Mouse (Mus musculus): ENCODE results near the gene Rbbp4. TPM values are rescaled to one million over a fixed set of nuclear protein-coding genes. Genes with fewer than 3 reads are reported as not detected.
A peak's percentile ranks its signal among the peaks of the same experiment; 100 is the strongest.

Gene Rbbp4
- total RNA-seq, 2 experiments from 2014 or later, result 74.1 to 78.0 TPM

DNA sequence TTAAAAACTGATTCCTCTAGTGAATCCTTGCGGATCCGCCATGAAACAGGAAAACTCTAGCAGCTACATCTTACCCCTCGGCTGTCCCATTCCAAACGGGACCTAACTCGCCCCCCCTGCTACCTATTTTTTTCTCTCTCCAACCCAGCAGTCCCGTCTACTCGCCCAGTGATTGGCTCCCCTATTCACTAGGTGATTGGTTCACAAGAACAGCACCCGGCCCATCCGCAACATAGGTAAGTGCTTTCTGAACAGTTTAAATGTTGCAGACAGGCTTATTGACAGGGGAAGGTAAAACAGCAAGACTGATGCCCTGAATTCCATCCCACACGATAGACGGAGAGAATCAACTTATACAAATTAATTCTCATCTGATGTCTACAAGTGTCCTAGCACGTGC lies 18.0 kb upstream of the Rbbp4 start:
- DNase-seq, result no peak

DNA sequence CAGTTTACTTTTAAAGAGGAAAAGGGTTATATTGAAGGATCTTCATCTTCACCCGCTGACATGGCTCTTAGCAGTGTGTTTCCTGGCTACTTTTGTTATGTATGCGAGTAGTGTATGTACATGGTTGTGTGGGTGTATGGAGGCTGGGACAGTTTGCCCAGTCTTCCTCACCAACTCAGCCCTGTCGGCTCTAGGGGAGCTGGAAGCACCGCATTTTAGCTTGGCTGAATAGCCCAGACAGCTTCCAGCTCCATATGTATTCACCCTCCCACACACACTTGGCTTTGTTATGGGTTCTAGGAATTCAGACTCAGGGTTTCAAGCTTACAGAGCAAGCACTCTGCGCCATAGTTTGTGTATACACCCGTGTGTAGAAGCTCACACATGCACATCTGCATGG lies 15.9 kb upstream of the Rbbp4 start:
- DNase-seq, result no peak

DNA sequence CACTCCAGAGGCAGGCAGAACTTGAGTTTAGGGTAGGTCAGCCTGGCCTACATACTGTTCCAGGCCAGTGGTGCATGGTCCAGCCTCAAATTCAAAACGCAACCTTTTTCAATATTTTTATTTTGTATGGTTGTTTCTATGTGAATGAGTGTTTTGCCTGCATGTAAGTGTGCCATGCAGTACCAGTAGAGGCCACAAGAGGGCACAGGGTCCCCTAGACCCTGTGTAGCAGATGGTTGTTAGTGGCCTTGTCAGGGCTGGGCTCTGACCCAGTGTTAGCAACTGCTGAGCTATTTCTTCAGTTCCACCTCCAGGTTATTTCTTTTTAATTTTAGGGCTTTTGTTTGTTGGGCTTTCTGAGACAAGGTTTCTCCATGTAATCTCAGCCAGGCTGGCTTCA lies 15.5 kb upstream of the Rbbp4 start:
- DNase-seq, result peak; percentile 67 to 87

DNA sequence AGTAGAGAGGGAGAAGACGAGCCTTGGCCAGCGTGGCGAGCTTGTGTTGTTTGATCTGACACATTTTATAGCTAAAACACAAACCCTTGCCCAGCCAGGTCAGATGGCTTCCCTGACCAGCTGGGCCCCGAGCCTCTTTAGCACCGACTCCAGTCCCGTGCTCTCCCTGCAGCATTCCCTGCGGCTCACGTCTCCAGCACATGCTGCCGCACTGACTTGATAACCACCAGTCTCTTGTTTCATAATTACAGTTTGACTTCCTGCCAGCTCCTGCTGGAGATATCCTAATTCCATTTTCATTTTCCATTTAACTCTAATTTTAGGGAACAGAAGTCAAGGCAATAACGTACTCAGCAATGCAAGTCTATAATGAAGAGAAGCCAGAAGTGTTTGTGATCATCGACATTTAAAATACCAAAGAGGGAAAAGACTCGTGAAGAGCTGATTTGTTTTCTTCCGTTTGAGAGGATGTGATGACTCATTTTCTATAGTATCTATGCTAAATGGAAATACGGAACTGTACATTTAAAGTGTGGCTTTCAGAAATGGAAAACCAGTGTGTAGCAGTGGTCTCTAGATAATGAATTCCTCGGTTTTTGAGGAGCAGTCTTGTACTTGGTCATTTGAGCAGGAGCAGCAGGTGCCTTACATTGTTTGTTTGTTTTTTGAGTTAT lies 11.4 kb upstream of the Rbbp4 start:
- DNase-seq, result peak; percentile 43 to 52

DNA sequence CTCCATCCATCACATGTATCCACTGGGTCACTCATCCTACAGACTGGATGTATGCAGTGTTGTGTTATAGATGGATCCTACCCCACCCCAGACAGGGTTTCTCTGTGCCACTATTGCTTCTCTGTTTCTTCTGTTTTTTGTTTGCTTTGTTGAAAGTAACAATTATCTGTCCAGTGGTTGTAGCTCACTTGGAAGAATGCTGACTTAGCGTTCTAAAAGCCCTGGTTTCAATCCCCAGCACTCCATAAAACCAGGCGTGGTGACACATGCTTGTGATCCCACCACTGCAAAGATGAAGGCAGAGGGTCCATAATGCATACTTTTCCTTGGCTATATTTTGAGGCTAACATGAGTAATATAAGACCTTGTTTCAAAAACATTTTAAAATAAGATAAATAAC lies 7.5 kb upstream of the Rbbp4 start:
- no peak for DNase-seq

DNA sequence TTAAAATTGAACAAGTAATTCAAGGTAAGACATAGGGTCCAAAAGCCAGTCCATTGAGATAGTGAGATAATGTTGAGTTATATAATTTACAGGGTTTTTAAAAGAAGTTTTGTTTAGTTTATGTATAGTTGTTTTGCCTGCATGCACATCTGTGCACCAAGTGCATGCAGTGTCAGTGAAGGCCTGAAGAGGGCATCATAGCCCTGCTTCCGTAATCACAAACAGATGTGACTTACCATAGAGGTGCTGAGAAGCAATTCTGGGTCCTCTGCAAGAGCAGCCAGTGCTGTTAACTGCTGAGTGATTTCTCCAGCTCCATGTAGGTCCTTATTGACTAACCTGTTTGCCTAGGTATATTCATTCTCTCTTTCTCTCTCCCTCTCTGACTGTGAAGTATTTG lies 6.7 kb upstream of the Rbbp4 start:
- no peak for DNase-seq

DNA sequence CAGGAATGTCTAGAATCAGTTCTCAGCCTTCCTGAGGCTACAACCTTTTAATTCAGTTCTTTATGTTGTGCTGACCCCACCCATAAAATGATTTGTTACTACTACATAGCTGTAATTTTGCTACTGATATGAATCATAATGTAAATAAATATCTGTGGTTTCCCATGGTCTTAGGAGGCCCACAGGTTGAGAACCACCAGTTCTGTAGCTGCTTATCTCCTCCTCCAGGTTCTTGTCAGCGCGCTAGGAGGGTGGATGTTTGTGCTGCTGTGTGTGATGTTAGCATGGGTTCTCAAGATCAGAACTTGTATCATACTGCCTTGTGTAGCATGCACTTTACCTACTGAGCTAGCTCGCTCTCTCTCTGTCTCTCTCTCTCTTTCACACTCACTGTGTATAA lies 4.6 kb upstream of the Rbbp4 start:
- no peak for DNase-seq

DNA sequence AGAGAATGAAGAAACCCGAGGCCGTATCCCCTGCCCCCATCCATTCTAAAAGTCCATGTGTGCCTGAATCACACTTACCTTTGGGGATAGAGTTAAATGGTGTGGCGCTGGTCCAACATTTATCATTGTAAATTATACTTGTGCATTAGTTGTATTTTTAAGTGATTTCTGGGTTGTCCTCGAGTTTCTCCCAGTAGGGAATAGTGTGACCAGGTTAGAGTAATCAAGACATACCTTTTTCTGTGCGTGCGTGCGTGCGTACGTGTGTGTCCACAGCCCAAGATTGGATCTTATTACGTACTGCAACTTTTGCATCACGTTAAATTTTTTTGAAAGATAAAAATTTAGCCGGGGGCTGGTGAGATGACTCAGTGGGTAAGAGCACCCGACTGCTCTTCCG lies 1.1 kb upstream of the Rbbp4 start:
- DNase-seq, result no peak

DNA sequence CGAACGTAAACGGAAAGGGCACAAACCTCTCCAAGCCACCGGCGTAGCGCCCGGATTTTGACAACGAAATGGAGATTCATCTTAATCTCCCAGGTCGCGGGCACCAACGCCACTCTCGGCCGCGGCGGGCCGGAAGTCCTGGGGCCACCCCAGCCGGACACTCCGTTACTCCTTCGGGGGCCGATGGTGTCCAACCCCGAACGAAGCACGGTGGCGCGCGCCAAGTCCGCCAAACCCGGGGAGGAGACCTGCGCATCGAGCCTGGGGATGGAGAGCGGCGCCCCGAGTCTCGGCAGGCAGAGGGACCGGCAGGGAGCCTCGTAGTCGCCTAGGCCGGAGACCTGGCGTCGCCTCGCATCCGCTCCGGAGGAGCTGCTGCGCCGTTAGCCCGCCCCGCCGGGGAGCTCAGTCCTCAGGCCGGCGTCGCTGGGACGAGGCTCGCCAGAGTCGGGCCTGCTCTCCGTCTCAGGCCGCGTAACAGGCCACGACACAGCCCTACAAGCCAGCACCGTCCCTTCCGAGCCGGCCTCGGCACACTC lies 424 bp downstream of the Rbbp4 start:
- no peak for DNase-seq

DNA sequence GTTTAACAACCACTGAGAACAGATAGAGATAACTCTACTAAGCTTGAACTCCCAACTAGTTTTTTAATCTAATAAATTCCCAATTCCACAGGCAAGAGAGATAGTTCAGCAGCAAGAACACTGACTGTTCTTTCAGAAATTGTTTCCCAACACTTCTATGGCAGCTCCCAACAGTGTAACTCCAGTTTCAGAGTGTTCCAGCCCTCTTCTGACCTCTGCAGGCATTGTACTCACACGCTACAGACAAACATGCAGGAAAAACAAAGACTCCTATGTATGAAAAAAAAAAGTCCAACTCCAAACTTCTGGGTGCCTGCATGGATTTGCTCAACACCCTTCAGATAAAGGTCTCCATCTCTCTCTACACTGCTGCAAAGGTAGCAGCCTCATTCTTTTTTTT lies 2.3 kb downstream of the Rbbp4 start:
- no peak for DNase-seq

DNA sequence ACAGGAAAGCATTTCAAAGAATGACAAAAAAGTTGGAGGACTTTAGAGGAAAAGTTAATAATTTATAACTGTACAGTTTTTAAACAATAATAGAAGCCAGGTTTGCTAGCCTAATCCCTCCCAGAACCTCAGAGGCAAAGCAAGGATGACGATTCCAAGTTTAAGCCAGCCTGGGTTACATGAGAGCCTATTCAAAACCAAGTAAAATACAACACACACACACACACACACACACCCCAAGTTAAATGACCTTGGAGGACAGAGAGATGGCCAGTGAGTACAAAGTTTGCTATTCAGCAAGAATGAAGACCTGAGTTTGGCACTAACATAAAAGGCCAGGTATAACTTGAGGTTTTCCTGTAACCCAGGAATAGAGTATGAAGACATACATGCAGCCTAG lies 9.0 kb downstream of the Rbbp4 start:
- no peak for DNase-seq

DNA sequence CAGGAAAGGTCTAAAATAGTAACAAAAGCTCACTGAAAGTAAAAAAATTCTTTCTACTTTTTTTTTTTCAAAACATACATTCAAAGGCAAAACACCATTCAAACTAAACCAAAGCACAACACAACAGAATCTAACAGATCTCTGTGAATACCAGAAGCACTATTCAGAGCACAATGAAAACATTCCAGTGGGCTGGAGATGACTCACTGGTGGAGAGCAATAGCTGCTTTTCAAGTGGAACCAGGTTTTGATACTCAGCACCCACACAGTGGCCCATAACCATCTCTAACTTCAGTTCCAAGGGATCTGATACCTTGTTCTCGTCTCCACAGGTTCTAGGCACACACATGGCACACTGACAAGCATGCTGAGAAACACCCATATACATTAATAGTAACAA lies 10.4 kb downstream of the Rbbp4 start:
- no peak for DNase-seq

DNA sequence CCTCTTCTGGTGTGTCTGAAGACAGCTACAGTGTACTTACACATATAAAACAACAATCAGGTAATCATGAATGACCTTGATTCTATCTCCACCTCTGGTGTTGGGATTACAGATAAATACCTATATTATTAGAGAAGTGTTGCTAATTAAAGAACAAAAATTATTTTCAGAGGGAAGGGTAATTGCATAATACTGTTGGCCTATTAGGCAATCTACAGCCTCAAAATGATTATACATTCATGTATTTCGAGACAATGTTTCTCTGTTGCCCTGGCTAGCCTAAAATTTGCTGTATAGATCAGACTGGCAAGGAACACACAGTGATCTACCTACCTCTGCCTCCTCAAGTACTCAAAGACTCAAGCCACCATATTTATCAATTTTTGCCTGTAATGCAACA lies 11.7 kb downstream of the Rbbp4 start:
- no peak for DNase-seq

DNA sequence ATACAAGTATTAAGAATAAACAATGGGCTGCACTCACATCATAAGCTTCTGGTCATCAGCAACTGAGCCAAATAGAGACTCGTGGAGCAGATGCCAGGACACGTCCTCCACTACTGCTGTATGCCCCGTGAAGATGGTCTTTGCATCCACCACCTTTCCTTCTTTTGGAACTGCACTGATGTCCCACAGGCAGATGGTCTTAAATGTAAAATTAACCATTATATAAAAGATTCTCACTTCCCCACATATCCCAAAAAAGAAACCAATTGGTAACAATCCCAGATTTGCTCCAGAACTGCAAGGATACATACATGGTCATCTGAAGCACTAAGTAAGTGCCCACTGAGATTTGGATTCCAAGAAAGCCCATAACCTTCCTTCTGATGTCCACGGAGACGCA lies 13.1 kb downstream of the Rbbp4 start:
- DNase-seq, result no peak

DNA sequence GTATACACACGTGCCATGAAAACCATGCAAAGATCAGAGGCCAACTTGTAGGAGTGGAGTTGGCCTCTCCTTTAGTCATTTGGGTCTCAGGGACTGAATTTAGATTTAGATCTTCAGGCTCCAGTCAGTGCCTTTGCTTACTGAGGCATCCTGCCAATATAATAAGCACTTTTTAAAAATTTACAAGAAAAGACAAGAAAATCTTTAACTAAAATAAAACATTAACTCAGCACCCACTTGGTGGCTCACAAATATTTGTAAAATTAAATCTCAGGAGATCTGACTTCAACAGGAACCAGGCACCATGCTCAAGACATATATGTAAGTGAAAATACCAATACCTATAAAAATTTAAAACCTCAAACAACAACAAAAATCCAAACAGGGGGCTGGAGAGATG lies 14.3 kb downstream of the Rbbp4 start:
- no peak for DNase-seq

DNA sequence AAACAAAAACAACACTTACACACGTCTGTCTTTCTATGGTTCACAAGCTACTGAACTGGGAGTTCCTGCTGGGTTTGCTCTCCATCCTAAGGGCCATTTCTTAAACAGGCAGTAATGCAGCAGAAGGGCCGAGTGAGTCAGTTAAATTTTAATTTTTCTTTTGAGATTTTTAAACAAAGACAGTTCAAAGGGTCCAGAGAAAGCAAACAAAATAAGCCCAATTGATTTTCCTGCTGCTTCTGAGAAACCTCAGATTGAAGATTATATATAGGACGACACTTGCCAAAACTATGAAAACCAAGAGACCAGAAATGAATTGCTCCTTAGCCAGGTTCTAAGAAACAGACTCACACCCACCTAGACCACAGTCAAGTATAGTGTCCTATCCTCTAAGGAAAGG lies 21.3 kb downstream of the Rbbp4 start:
- DNase-seq, result no peak

DNA sequence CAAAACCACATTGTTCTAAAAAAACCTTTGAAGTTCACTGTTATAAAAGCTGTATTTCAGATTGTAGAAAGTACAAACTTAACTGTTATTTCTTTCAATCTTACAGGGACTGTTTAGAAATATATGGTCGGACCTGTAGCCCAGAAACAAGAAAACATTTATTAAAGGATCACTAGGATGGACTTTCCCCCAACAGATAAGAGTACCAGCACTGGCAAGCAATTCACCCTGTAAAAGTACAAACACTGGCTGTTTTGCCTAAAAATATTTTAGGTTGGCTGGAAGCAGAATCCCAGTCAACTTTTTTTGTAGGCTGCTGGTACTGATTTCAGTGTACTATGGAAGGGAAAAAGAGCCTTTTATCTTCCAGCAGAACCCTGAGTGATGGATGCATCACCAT lies 27.2 kb downstream of the Rbbp4 start:
- no peak for DNase-seq

DNA sequence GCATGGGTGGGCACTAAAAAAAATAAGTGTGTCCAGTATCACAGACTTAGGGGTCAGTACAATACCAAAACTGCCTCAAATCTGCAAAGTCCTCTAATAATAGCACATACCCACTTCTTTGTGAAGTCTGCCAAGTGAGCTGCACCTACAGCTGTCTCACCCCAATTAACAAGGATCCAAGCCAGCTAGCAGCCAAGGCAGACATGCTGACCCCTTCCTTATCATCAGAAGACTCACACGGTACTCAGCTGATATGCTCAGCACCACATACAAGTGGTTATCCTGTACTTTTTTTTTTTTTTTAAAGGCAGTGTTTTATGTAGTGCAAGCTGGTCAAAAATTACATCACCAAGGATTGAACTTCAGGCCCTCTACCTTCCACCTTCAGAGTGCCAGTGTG lies 30.9 kb downstream of the Rbbp4 start:
- no peak for DNase-seq

DNA sequence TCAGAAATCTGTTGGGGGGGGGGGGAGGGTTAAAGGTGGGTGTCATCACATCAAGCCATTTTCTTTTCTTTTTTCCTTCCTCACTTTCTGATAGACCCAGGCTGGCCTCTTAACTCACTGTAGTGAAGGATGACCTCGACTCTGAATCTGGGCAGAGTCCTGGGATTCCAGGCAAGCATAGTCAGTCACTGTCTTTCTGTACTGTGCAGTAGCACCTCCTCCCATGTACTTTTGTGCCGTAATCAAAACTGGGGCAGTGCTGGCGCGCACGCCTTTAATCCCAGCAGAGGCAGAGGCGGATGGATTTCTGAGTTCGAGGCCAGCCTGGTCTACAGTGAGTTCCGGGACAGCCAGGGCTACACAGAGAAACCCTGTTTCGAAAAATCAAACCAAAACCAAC lies 31.4 kb downstream of the Rbbp4 start:
- DNase-seq, result peak in 1 of 2 experiments; percentile 7

DNA sequence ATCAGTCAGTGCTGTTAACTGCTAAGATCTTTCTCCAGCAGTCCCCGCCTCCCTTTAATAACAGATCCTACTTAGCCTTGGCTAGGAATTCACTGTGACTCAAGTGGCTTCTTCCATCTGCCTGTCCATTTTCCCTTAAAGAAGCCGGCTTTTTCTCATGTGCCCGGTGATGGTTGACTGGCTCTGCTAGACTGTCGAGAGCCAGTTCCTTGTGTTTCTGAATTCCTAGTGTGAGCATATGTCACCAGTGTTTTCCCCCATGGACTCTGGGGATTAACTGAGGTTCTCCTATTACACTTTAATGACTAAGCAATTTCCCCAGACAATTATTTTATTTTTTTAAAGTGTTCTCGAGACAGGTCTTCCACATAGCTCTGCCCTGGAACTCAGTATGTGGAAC lies 31.8 kb downstream of the Rbbp4 start:
- no peak for DNase-seq

DNA sequence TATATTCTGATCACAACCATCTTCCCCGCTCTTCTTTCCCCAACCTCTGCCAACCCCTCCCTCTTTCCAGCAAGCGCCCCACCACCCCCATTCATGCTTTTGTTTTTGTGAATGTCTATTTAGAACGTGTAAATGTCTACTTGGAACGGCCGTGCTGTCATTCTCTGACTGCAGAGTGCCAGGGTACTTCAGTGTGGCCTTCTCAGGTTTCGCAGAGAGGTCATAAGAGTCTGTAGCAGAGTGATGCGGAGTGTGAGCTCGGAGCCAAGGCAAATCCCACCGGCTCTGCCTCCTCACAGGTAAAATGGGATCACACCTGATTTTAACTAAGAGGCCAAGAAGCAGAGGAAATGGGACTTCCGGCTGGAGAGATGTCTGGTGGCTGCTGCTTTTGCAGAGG lies 36.0 kb downstream of the Rbbp4 start:
- no peak for DNase-seq

DNA sequence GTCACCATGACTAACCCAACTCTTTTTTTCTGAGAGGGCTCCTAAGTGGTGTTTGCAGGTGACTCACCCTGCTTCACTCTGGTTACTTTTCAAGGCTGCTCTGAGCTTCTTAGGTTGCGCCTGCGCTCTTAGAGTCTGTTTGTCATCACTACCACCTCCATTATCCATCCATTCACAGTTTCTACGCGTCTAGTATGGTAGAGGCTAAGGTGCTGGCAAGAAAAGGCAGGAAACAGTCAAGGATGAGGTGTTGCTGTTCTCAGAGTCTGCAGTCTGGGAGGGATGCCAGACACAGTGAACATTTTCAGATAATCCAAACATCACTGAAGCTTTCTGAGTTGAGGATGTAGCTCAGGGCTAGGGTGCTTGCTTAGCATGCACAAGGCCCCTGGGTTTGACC lies 37.4 kb downstream of the Rbbp4 start:
- peak in 1 of 2 experiments; percentile 22 for DNase-seq

DNA sequence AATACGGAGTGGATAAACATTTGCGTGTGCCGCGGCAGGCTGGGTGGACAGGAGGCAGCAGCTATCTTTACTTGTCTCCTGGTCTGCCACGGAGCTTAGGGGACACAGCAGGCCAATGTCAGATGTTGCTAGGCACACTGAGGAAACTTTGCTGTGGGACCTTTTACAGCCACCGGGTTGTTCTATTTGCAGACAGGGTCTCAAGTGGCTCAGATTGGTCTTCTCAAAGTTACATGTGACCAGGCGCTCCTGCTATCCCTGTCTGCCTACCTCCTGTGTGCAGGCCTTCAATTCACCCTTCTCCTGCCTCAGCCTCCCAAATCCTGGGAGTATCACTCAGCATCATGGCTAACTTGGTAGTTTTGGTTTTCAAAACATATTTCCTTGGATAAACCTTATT lies 39.1 kb downstream of the Rbbp4 start:
- no peak for DNase-seq

DNA sequence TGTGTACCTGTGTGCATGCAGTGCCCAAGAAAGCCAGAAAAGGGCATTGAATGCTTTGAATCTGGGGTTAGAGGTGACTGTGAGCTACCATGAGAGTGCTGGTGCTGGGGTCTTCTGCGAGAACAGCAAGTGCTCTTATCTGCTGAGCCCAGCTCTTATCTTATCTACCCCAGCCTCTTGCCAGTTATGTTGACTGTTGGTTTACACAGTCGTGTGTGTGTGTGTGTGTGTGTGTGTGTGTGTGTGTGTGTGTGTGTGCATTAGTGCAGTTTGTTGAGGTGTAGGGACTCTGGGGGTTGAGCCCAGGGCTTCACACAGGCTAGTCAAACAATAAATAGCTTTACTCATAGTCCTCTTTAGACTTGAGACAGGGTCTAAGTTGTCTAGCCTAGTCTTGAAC lies 40.0 kb downstream of the Rbbp4 start:
- no peak for DNase-seq

DNA sequence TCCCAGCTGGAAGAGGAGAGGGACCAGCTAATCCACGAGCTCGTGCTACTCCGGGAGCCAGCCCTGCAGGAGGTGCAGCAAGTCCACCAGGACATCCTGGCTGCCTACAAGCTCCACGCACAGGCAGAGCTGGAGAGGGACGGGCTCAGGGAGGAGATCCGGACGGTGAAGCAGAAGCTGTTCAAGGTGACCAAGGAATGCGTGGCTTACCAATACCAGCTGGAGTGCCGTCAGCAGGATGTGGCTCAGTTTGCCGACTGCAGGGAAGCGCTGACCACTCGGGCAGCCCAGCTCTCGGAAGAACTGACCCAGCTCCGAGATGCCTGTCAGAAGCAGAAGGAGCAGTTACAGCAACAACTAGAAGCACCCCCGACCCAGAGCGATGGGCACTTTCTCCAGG lies 41.5 kb downstream of the Rbbp4 start:
- no peak for DNase-seq

All from heart, adult 18-20 months (tissue).